Mouse (Mus musculus) kidney, postnatal 0 days (tissue): ENCODE measurements around the gene Slc40a1. TPM values are rescaled to one million over a fixed set of nuclear protein-coding genes. Genes with fewer than 3 reads are reported as not detected.

Source experiments
- ATAC-seq: fragments of 200-750 bp; cut with Nextera tagmentation; replicated peaks from 2 replicates; pipeline ENCODE4 v1.8.0; 2017; ENCODE audit warnings: low read depth, moderate number of reproducible peaks, moderate TSS enrichment, moderate library complexity; ENCODE audit not compliant: low FRiP score
- DNase-seq: peaks from one replicate; pipeline ENCODE4 v3.0.0-alpha.2; 2016; ENCODE audit warnings: low spot score
- H3K27ac ChIP-seq: fragments of 300-500 bp; sonication (generic); 2 replicates; pipeline ENCODE4 v1.5.1; 2014; ENCODE audit warnings: mild to moderate bottlenecking
- H3K27me3 ChIP-seq: fragments of 300-500 bp; sonication (generic); 2 replicates; pipeline ENCODE4 v1.6.1; 2014; ENCODE audit warnings: low read length, mixed read lengths; ENCODE audit not compliant: insufficient read depth
- H3K36me3 ChIP-seq: fragments of 300-500 bp; sonication (generic); 2 replicates; pipeline ENCODE4 v1.6.1; 2014; ENCODE audit warnings: low read length, mixed read lengths; ENCODE audit not compliant: insufficient read depth
- H3K4me1 ChIP-seq: fragments of 300-500 bp; sonication (generic); replicated peaks from 2 replicates; pipeline ENCODE4 v1.6.1; 2014; ENCODE audit warnings: antibody characterized with exemption, low read length, mixed read lengths; ENCODE audit not compliant: insufficient read depth
- H3K4me2 ChIP-seq: fragments of 300-500 bp; sonication (generic); 2 replicates; pipeline ENCODE4 v1.6.1; 2014; ENCODE audit warnings: mild to moderate bottlenecking, low read length, moderate library complexity, mixed read lengths
- H3K4me3 ChIP-seq: fragments of 300-500 bp; sonication (generic); replicated peaks from 2 replicates; pipeline ENCODE4 v1.5.1; 2014; ENCODE audit warnings: low read depth, low read length
- H3K9ac ChIP-seq: fragments of 300-500 bp; sonication (generic); 2 replicates; pipeline ENCODE4 v1.6.1; 2014; ENCODE audit warnings: low read depth, low read length
- H3K9me3 ChIP-seq: fragments of 300-500 bp; sonication (generic); replicated peaks from 2 replicates; pipeline ENCODE4 v1.6.1; 2016; ENCODE audit warnings: low read length, inconsistent platforms, mixed read lengths
- CTCF ChIP-seq: IDR thresholded peaks from 2 replicates; pipeline ENCODE4 v1.5.1; 2016; ENCODE audit warnings: antibody characterized with exemption, low read depth, mild to moderate bottlenecking, moderate library complexity
- WGBS: fragments of 180-500 bp; shearing (Covaris S2); extraction: QIAGEN DNeasy Blood & Tissue Kit; methylation state at CpG from one replicate; pipeline ENCODE4 v1.1.7; 2014; 5-methylcytosine and 5-hydroxymethylcytosine counted together
- polyA plus RNA-seq: library from polyadenylated mRNA; unstranded; fragments of >200 nt; fragmentation: Nextera tagmentation; extraction: Ambion mirVana; gene quantifications from 2 replicates; pipeline ENCODE4 v1.2.1, GENCODE M21; 2015

Slc40a1 gene
- polyA plus RNA-seq, result 119 and 139 TPM in 2 replicates

GRCm38 (mm10) chr1:45926393-45926763 lies at the start of gene Slc40a1:
TSS of gene Slc40a1 (minus strand) at chr1:45926523.
- TF ChIP-seq CTCF, result no peak
- H3K9me3 ChIP-seq, result no peaks in the 10 kb centered on the region
- WGBS, result 44% methylated on average over 9 of the region's 9 CpGs
- no peaks in the 10 kb centered on the region for H3K4me1 ChIP-seq
- peak within 1 kb of the TSS; percentile 76; the same call in 1 of the 2 replicates for H3K27ac ChIP-seq
- ATAC-seq (no peak), DNase-seq (no peak)
- no peaks in the 10 kb centered on the region for H3K36me3 ChIP-seq
- H3K4me3 ChIP-seq, result peak within 1 kb of the TSS; percentile 52
- no peaks in the 10 kb centered on the region for H3K27me3 ChIP-seq
- peak within 1 kb of the TSS; percentile 58 for H3K9ac ChIP-seq
- peak within 1 kb of the TSS; percentile 66 for H3K4me2 ChIP-seq

- Histone ChIP-seq H3K9me3 (no peaks in the 10 kb centered on the region), H3K4me3 (no peak overlapping the region), H3K36me3 (no peaks in the 10 kb centered on the region), H3K4me1 (no peaks in the 10 kb centered on the region), H3K27me3 (no peaks in the 10 kb centered on the region), H3K27ac (no peak overlapping the region), H3K4me2 (no peak overlapping the region), H3K9ac (no peak overlapping the region)
- ATAC-seq (no peak), DNase-seq (no peak)
- 86% methylated on average over 4 of the region's 4 CpGs for WGBS
- TF ChIP-seq CTCF, result no peak
These were observed 45.0 kb upstream of the Slc40a1 start for GRCm38 (mm10) chr1:45971314-45971713.

GRCm38 (mm10) chr1:45948988-45949387 lies 22.7 kb upstream of the Slc40a1 start:
- Histone ChIP-seq H3K4me1 (no peaks in the 10 kb centered on the region), H3K4me3 (no peak overlapping the region), H3K27me3 (no peaks in the 10 kb centered on the region), H3K9ac (no peak overlapping the region), H3K36me3 (no peaks in the 10 kb centered on the region), H3K4me2 (no peak overlapping the region), H3K9me3 (no peaks in the 10 kb centered on the region), H3K27ac (no peak overlapping the region)
- TF ChIP-seq CTCF, result peak; percentile 38
- DNase-seq (peak; percentile 45), ATAC-seq (no peak)
- 60% methylated on average over 2 of the region's 2 CpGs for WGBS

- no peak overlapping the region for H3K4me2 ChIP-seq
- H3K27me3 ChIP-seq, result no peaks in the 10 kb centered on the region
- TF ChIP-seq CTCF, result no peak
- no peak overlapping the region for H3K9ac ChIP-seq
- no peaks in the 10 kb centered on the region for H3K36me3 ChIP-seq
- H3K4me3 ChIP-seq, result no peak overlapping the region
- ATAC-seq (no peak), DNase-seq (no peak)
- 75% methylated on average over 1 of the region's 1 CpGs for WGBS
- H3K4me1 ChIP-seq, result no peaks in the 10 kb centered on the region
- no peaks in the 10 kb centered on the region for H3K9me3 ChIP-seq
- no peak overlapping the region for H3K27ac ChIP-seq
These were observed 21.5 kb upstream of the Slc40a1 start for GRCm38 (mm10) chr1:45947843-45948242.

GRCm38 (mm10) chr1:45931127-45931526 lies 4.8 kb upstream of the Slc40a1 start:
- Histone ChIP-seq H3K36me3 (no peaks in the 10 kb centered on the region), H3K4me1 (no peaks in the 10 kb centered on the region), H3K27me3 (no peaks in the 10 kb centered on the region), H3K4me3 (no peak overlapping the region), H3K4me2 (no peak overlapping the region), H3K9me3 (no peaks in the 10 kb centered on the region), H3K9ac (no peak overlapping the region), H3K27ac (no peak overlapping the region)
- no peak for ATAC-seq
- peak; percentile 68 for TF ChIP-seq CTCF
- DNase-seq, result no peak

- no peaks in the 10 kb centered on the region for H3K27me3 ChIP-seq
- H3K36me3 ChIP-seq, result no peaks in the 10 kb centered on the region
- no peak overlapping the region for H3K4me2 ChIP-seq
- DNase-seq (no peak), ATAC-seq (no peak)
- H3K27ac ChIP-seq, result no peak overlapping the region
- H3K9me3 ChIP-seq, result no peaks in the 10 kb centered on the region
- TF ChIP-seq CTCF, result no peak
- no peak overlapping the region for H3K9ac ChIP-seq
- no peak overlapping the region for H3K4me3 ChIP-seq
- WGBS, result 67% methylated on average over 3 of the region's 3 CpGs
- H3K4me1 ChIP-seq, result no peaks in the 10 kb centered on the region
These were observed 588 bp upstream of the Slc40a1 start for GRCm38 (mm10) chr1:45926911-45927310.
